Mouse (Mus musculus) urinary bladder, postnatal 10 days (tissue): ENCODE measurements around the gene Slc3a1.

Experiments
- DNase-seq: peaks from one replicate; pipeline ENCODE4 v3.0.0; 2022; ENCODE audit warnings: low spot score

Slc3a1 gene

DNA sequence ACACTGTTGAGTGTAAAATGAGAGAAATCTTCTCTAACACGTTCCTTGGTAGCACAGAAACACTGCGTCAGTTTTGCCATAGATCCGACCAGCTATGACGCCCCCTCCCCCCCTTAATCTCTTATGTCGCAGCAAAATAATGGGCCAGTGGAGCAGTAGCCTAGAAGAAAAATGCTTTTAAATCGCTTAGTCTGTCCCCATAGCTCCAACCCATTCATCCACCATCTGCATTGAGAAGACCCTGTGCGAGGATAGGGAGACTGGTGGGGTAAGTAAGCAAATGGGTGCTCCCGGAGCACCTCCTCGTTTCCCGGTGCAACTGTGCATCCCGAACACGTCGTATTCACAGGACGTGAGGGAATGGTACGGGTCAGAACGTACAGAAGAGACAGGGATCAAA is 61.4 kb downstream of the Slc3a1 start:
- DNase-seq, result no peak

DNA sequence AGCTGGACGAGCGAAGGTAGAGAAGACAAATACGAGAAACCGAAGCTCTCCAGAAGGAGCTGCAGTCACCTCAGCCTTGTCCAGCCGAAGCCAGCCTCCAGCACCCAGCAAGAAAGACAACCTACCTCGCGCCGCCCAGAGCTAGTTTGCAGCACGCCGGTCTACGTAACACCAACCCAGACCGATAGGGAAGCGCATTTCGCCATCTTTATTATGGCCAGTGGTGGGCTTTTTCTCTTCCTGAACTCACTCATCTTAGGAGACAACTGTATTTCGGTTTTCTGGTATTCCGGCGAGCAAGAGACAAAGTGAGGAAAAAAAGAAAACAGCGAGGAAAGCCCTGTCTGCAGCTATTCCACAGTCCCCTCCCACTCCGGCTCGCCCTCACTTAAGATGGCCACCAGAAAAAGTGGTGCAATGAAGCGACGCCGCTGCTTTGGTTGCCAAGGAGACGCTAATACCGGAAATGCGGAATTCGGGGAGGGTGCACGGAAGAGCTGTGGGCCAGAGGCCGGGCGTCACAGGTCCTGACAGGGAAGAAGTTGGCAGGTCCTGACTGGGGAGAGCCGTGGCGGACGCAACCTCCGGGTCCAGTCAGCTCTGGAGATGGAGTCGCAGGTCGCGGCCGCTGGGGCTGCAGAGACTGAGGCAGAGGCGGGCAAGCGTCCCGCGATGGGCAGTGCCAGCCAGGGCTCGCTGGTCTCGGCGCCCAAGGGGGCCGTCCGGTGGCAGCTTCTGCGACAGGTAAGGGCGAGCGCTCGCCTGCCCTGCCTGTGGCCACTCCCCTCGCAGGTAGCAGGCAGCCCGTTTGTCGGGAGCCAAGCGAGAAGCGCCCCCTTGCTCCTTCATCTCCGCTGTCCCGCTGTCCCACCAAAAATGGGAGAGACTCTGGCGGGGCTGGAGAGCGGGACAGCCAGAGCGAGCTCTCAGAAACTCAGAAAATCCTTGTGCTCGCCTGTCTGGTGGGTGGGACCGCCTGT is 62.2 kb downstream of the Slc3a1 start, which contains the start of the genes Prepl and Camkmt:
TSS of gene Prepl (minus strand) at position 122 of the 980 bp plus-strand sequence.
TSS of gene Camkmt (plus strand) at position 433 of the 980 bp plus-strand sequence.
- peak; percentile 91 for DNase-seq

DNA sequence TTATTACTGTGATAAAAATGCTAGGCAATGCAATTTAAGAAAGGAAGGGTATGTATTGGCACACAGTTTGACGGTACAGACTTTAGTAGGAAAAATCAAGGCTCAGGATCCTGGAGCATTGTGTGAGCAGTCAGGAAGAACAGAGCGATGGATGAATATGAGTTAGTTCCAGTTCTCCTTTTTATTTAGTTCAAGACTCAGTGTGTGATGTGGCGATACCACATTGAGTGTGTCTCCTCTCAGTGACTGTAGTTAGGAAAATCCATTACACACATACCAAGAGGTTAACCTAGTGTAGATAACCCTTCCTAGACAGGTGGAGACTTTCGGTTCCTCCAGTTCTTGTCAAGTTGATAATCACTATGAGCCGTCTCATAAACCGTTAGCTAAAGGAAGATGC is 63.6 kb downstream of the Slc3a1 start:
- DNase-seq, result no peak

DNA sequence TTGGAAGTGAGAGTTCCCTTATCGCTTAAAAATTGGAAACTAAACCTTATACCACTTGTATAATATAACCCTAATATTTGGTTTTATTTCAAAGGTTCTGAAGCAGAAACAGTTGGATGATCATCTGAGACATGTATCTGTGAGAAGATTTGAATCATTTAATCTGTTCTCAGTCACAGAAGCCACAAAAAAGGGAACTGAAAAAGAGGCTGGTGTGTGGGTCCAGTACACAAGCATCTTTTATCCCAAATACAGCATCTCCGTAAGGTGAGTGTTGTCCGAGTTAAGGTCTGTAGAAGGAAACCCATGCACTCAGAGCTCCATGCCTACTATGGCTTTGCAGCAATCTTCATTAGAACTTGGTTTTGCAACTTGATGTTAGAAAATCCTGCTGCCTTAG is 68.2 kb downstream of the Slc3a1 start:
- no peak for DNase-seq

DNA sequence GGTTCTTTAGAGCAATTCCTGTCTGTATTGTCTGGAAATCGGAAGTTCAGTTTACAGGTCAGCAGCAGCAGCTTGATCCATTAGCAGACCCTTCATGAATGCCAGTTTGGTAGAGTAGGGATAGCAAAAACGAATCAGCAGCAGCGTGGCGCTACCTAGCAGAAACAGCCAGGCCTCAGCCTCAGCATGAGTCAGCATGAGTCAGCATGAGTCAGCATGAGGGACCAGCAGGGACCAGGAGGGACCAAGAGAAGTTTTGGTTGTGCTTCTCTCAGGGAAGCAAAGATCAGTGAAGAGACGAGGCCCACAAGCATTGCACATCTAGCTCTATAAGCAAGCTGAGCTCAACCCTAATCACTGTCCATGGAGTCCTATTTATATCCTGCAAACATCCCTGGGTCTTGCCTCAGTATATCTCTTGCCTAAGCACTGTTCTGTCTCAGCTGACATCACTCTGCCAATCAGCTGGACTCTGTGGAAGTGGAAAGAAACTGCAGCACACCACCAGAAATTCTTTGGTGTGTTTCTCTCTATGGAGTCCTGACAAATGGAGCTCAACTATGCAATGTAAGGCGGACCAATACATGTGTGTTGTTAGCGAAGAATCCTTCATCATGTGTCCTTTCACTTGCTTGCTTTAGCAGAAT is 70.6 kb downstream of the Slc3a1 start:
- no peak for DNase-seq

DNA sequence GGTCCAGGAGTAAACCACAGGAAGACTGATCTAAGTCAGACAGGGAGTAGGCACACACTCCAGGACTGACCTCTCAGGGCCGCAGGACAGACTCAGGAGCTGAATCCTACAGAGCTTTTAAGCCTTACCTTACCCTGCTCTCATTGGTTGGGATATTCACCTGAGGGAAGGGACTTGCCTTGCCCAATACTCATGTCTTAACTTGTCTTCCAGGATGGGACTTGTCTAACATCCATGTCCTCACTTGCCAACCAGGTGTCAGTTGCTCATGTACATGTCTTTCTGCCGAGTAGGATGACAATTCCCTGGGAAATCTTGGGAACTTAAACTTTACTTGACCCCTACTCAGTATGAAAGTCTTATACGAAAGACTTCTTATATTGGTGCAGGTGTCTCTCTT is 72.1 kb downstream of the Slc3a1 start:
- DNase-seq, result no peak

DNA sequence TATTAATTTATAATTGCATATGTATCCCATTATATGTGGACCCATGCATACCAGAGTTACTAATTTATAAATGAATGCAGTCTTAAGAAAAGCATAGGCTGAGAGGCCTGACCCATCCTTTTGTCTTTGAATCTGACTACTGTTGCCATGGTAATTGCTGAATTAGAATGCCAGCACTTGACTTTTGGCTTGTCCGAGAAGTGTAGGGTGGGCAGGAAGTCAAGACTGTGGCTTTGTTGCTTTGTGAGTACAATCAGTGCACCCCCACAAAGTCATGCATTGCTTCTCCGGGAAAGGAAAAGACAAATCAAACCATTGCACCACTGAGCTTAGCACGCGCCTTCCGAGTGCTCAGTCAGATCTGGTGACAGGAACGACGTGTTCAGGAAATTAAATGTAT is 73.6 kb downstream of the Slc3a1 start:
- no peak for DNase-seq

DNA sequence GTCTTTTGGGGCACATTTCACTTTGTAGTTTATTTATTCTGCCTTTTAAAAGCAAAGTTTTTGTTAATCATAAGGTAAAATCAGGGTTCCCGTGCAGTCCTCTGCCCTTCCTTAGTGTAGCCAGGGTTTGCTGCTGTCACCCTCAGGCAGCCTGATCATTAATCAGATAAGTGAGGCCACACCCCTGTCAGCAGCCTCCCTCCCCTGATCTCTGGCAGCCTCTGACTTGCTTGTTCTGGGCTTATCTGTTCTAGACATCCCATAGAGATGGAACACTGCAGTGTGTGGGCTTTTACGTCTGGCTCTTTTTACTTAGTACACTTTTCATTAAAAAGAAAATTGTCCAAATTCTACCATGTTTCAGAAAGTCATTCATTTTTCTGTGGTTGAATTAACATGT is 75.1 kb downstream of the Slc3a1 start:
- no peak for DNase-seq

DNA sequence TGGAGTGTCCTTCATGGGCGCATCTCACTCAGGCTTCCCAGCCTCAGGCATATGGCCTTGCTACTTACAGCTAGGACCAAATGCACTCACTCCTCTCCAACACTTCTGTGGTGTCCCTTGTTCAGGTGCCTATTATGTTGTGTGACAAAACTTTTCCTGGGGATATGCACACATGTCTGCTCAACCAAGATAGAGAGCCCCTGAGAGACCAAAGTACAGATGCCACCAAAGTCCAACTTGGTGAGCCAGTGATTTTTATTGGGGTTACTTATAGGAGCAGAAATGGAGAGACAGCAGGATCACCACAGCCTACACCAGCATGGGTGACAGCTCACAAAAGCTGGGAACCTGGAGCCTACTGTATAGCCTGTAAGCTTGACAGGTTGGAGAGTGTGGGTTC is 82.5 kb downstream of the Slc3a1 start:
- no peak for DNase-seq

DNA sequence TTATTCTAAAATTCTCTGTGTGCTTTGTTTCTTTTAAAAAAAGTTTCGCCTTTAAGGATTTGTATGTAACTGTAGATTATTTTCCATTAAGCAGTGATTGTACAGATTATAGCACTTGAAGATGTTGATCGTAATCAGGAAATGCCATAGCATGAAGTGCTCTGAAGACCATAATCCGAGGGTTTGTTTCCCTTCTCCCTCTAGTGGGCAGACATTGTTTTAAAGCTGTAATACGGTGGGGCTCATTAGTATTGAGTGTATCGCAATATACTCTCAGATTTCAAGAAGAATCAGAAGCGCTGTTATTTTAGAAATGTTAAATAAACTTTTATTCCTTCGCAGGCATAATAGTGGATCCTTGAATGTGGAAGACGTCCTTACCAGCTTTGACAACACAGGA is 85.3 kb downstream of the Slc3a1 start:
- no peak for DNase-seq
